Mouse (Mus musculus) forebrain, embryonic 12.5 days (tissue): ENCODE data around the gene Lrch3. TPM values are rescaled to one million over a fixed set of nuclear protein-coding genes. Genes with fewer than 3 reads are reported as not detected.
A peak's percentile ranks its signal among the peaks of the same experiment; 100 is the strongest.

ENCODE experiments used
- ATAC-seq: fragments of 200-750 bp; cut with Nextera tagmentation; 2 replicates; pipeline ENCODE4 v1.8.0; 2017; ENCODE audit warnings: moderate TSS enrichment; ENCODE audit not compliant: low FRiP score
- H3K27ac ChIP-seq: fragments of 300-500 bp; sonication (generic); 2 replicates; pipeline ENCODE4 v1.5.1; 2016; ENCODE audit warnings: mild to moderate bottlenecking
- H3K27me3 ChIP-seq: fragments of 300-500 bp; sonication (generic); 2 replicates; pipeline ENCODE4 v1.6.1; 2016; ENCODE audit warnings: mild to moderate bottlenecking
- H3K36me3 ChIP-seq: fragments of 300-500 bp; sonication (generic); replicated peaks from 2 replicates; pipeline ENCODE4 v1.6.1; 2016; ENCODE audit warnings: mild to moderate bottlenecking
- H3K4me1 ChIP-seq: fragments of 300-500 bp; sonication (generic); 2 replicates; pipeline ENCODE4 v1.6.1; 2016
- H3K4me2 ChIP-seq: fragments of 300-500 bp; sonication (generic); 2 replicates; pipeline ENCODE4 v1.6.1; 2016; ENCODE audit warnings: mild to moderate bottlenecking, moderate library complexity
- H3K4me3 ChIP-seq: fragments of 300-500 bp; sonication (generic); replicated peaks from 2 replicates; pipeline ENCODE4 v1.5.1; 2016; ENCODE audit warnings: mild to moderate bottlenecking
- H3K9ac ChIP-seq: fragments of 300-500 bp; sonication (generic); 2 replicates; pipeline ENCODE4 v1.6.1; 2016; ENCODE audit warnings: mild to moderate bottlenecking
- H3K9me3 ChIP-seq: fragments of 300-500 bp; sonication (generic); 2 replicates; pipeline ENCODE4 v1.6.1; 2016
- WGBS: fragments of 180-500 bp; shearing (Covaris S2); methylation state at CpG from one replicate; pipeline ENCODE4 v1.1.7; 2016; 5-methylcytosine and 5-hydroxymethylcytosine counted together
- polyA plus RNA-seq: library from polyadenylated mRNA; unstranded; fragments of >200 nt; fragmentation: Nextera tagmentation; extraction: Ambion mirVana; gene quantifications from 2 replicates; pipeline ENCODE4 v1.2.1, GENCODE M21; 2016

The Lrch3 gene
- polyA plus RNA-seq, 1 experiment from 2014 or later: 49.4 TPM

DNA sequence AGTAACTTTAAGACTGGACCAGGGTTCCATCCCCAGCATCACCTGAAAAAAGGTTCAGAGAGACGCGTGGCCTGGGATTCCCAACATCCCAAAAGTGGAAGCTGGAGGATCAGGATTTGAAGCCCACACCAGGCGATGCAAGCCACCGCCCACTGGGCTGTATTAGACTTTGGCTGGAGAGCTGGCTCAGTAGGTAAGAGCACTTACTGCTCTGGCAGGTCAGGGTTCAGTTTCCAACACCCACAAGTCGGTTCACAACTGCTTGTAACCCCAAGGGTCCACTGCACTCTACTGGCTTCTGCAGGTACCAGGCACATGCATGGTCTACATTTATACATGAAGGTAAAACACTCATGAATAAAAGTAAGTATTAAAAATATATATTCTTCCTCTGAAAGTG, 99.9 kb downstream of the Lrch3 start:
- H3K4me2 ChIP-seq: no peak overlapping the region
- no peak overlapping the region for H3K27ac ChIP-seq
- no peaks in the 10 kb centered on the region for H3K4me1 ChIP-seq
- no peaks in the 10 kb centered on the region for H3K9me3 ChIP-seq
- H3K36me3 ChIP-seq: peaks cover 51% of the 10 kb centered on the region
- H3K9ac ChIP-seq: no peak overlapping the region
- WGBS: 90% methylated on average over 5 of the region's 5 CpGs
- ATAC-seq: no peak
- H3K27me3 ChIP-seq: no peaks in the 10 kb centered on the region
- H3K4me3 ChIP-seq: no peak overlapping the region

DNA sequence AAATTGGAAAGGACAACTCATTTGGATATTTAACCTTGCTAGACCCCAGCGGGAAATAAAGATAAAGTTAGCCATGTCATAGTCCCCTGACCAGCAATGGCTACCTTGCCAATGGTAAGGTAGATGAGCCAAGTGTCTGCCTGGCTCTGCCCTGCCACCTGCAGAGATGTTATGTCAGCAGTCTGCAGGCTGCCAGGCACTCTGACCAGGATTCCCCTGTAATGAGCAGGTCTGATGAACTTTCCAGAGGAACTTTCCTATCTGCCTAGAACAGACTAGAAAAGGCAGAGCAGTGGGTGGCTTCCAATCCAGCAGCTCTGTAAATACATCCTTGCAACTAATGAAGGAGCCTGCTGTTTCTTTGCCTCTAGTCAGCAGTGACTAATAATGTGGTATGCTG, 101.0 kb downstream of the Lrch3 start:
- no peak for ATAC-seq
- H3K27me3 ChIP-seq: no peaks in the 10 kb centered on the region
- WGBS: 89% methylated on average over 1 of the region's 1 CpGs
- H3K4me3 ChIP-seq: no peak overlapping the region
- H3K4me1 ChIP-seq: no peaks in the 10 kb centered on the region
- H3K9me3 ChIP-seq: no peaks in the 10 kb centered on the region
- peaks cover 40% of the 10 kb centered on the region for H3K36me3 ChIP-seq
- H3K4me2 ChIP-seq: no peak overlapping the region
- no peak overlapping the region for H3K27ac ChIP-seq
- H3K9ac ChIP-seq: no peak overlapping the region

GRCm38 (mm10) chr16:33015396-33015907, 101.6 kb downstream of the Lrch3 start:
- H3K4me3 ChIP-seq: no peak overlapping the region

DNA sequence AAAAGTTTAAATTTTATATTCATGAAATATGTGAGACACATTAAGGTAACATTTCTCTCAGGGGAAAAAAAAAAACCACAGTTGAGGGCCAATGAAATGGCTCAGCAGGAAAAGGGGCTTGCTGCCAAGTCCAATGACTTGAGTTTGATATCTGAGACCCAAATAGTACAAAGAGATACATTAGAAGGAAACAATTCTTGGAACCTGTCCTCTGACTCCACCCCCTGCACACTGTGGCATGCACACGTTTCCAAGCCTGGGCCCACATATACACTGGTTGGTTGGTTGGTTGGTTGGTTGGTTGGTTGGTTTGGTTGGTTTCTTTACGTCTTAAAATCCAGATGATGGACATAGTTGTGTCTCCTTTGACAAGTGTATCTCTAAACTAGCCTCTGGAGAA, 102.1 kb downstream of the Lrch3 start:
- H3K36me3 ChIP-seq: peaks cover 32% of the 10 kb centered on the region
- no peak overlapping the region for H3K27ac ChIP-seq
- no peak overlapping the region for H3K4me3 ChIP-seq
- no peak overlapping the region for H3K9ac ChIP-seq
- WGBS: 96% methylated on average over 2 of the region's 2 CpGs
- no peaks in the 10 kb centered on the region for H3K4me1 ChIP-seq
- ATAC-seq: no peak
- H3K27me3 ChIP-seq: no peaks in the 10 kb centered on the region
- no peaks in the 10 kb centered on the region for H3K9me3 ChIP-seq
- H3K4me2 ChIP-seq: no peak overlapping the region

More at GRCm38 (mm10) chr16:33015396-33015907, 101.6 kb downstream of the Lrch3 start:
- WGBS: 95% methylated on average over 3 of the region's 3 CpGs
- H3K27ac ChIP-seq: no peak overlapping the region
- H3K27me3 ChIP-seq: no peaks in the 10 kb centered on the region
- no peaks in the 10 kb centered on the region for H3K9me3 ChIP-seq
- H3K4me2 ChIP-seq: no peak overlapping the region
- H3K4me1 ChIP-seq: no peaks in the 10 kb centered on the region
- H3K9ac ChIP-seq: no peak overlapping the region
- H3K36me3 ChIP-seq: peaks cover 35% of the 10 kb centered on the region
- no peak for ATAC-seq

GRCm38 (mm10) chr16:33017677-33018349, 103.9 kb downstream of the Lrch3 start:
- H3K4me1 ChIP-seq: no peaks in the 10 kb centered on the region
- no peaks in the 10 kb centered on the region for H3K27me3 ChIP-seq
- H3K4me3 ChIP-seq: no peak overlapping the region
- no peaks in the 10 kb centered on the region for H3K9me3 ChIP-seq
- H3K4me2 ChIP-seq: no peak overlapping the region
- ATAC-seq: no peak
- H3K36me3 ChIP-seq: peaks cover 22% of the 10 kb centered on the region
- WGBS: 95% methylated on average over 5 of the region's 5 CpGs
- H3K9ac ChIP-seq: no peak overlapping the region
- H3K27ac ChIP-seq: no peak overlapping the region

DNA sequence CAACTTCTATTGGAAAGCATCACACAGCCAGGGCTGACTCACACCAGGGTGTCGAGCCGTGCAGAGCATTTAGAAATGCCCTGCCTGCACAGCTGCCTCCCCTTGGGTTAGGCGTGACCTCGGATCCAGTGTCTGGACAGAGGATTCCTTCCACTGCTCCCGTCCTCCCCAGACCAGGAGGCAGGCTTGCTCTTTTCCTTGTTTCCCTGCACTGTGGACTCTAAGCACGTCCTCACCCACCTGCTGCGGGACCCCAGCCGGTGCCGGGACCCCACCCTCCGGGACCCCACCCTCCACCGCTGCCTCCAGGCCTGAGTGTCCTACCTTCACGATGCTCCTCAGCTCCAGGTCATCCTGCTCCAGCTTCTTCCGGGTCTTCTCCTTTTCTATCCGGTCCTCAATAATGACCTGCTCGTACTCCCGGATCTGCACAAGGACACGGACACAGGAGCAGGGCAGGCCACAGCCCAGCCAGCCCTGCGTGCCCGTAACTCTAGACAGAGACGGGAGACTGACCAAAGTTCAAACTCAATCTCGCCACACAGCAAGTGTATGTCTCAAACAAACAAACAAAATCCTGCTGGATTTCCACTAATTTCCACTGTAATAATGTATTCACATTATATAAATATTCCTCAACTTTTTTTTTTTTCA, 105.3 kb downstream of the Lrch3 start:
- H3K27me3 ChIP-seq: no peaks in the 10 kb centered on the region
- 80% methylated on average over 21 of the region's 21 CpGs for WGBS
- no peak overlapping the region for H3K27ac ChIP-seq
- no peaks in the 10 kb centered on the region for H3K9me3 ChIP-seq
- peaks cover 9% of the 10 kb centered on the region; the same call in 1 of the 2 replicates for H3K36me3 ChIP-seq
- H3K4me1 ChIP-seq: no peaks in the 10 kb centered on the region
- H3K4me3 ChIP-seq: no peak overlapping the region
- H3K9ac ChIP-seq: no peak overlapping the region
- ATAC-seq: no peak
- no peak overlapping the region for H3K4me2 ChIP-seq

DNA sequence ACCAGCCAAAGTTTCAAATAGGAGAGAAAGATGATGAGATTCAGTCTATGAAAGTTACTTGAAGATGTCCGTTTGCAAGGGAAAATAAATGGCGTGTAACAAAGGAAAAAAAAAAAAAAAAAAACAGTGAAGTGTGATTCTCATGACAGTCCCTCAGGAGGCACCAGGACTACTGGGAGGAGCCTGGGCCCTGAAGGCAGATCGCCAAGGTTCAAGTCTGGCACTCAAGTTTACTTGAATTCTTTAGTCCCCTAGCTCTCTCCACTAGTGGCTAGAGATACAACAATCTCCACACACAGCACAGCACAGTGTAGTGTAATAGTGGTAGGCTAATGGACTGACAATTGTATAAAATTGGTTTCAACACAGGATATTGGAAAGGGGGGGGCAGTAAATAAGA, 107.5 kb downstream of the Lrch3 start:
- Histone ChIP-seq H3K4me2 (no peak overlapping the region), H3K9me3 (no peaks in the 10 kb centered on the region), H3K9ac (no peak overlapping the region), H3K4me1 (0 out of 2 replicates have a peak, but pooled peaks cover 3% of the 10 kb centered on the region), H3K27me3 (no peaks in the 10 kb centered on the region), H3K27ac (no peak overlapping the region), H3K4me3 (no peak overlapping the region), H3K36me3 (0 out of 2 replicates have a peak, but pooled peaks cover 5% of the 10 kb centered on the region)
- 85% methylated on average over 3 of the region's 3 CpGs for WGBS
- ATAC-seq: no peak

- H3K4me3 ChIP-seq: no peak overlapping the region
- no peak overlapping the region for H3K4me2 ChIP-seq
- H3K9me3 ChIP-seq: no peaks in the 10 kb centered on the region
- no peak overlapping the region for H3K27ac ChIP-seq
- H3K9ac ChIP-seq: no peak overlapping the region
- 6% methylated on average over 4 of the region's 4 CpGs for WGBS
- H3K36me3 ChIP-seq: no peaks in the 10 kb centered on the region
- H3K4me1 ChIP-seq: 0 out of 2 replicates have a peak, but pooled peaks cover 3% of the 10 kb centered on the region
- H3K27me3 ChIP-seq: no peaks in the 10 kb centered on the region
- peak; percentile 71; the same call in 1 of the 2 replicates for ATAC-seq
These were observed 109.8 kb downstream of the Lrch3 start for GRCm38 (mm10) chr16:33023750-33024149.

GRCm38 (mm10) chr16:33024456-33025104, 110.7 kb downstream of the Lrch3 start:
- Histone ChIP-seq H3K27ac (no peak overlapping the region), H3K9me3 (no peaks in the 10 kb centered on the region), H3K36me3 (no peaks in the 10 kb centered on the region), H3K9ac (no peak overlapping the region), H3K4me3 (no peak overlapping the region), H3K4me2 (no peak overlapping the region), H3K4me1 (0 out of 2 replicates have a peak, but pooled peaks cover 3% of the 10 kb centered on the region), H3K27me3 (no peaks in the 10 kb centered on the region)
- no peak for ATAC-seq
- 80% methylated on average over 8 of the region's 8 CpGs for WGBS

GRCm38 (mm10) chr16:33026357-33026756, 112.5 kb downstream of the Lrch3 start:
- Histone ChIP-seq H3K36me3 (no peaks in the 10 kb centered on the region), H3K27ac (no peak overlapping the region), H3K9ac (no peak overlapping the region), H3K4me1 (0 out of 2 replicates have a peak, but pooled peaks cover 3% of the 10 kb centered on the region), H3K27me3 (no peaks in the 10 kb centered on the region), H3K9me3 (no peaks in the 10 kb centered on the region), H3K4me3 (no peak overlapping the region), H3K4me2 (no peak overlapping the region)
- 95% methylated on average over 7 of the region's 7 CpGs for WGBS
- no peak for ATAC-seq

- H3K9me3 ChIP-seq: no peaks in the 10 kb centered on the region
- no peaks in the 10 kb centered on the region for H3K4me1 ChIP-seq
- no peak overlapping the region for H3K27ac ChIP-seq
- H3K27me3 ChIP-seq: no peaks in the 10 kb centered on the region
- H3K4me2 ChIP-seq: no peak overlapping the region
- H3K4me3 ChIP-seq: no peak overlapping the region
- H3K36me3 ChIP-seq: no peaks in the 10 kb centered on the region
- no peak for ATAC-seq
- WGBS: 83% methylated on average over 4 of the region's 4 CpGs
- H3K9ac ChIP-seq: no peak overlapping the region
These were observed 122.1 kb downstream of the Lrch3 start for GRCm38 (mm10) chr16:33036006-33036405.

DNA sequence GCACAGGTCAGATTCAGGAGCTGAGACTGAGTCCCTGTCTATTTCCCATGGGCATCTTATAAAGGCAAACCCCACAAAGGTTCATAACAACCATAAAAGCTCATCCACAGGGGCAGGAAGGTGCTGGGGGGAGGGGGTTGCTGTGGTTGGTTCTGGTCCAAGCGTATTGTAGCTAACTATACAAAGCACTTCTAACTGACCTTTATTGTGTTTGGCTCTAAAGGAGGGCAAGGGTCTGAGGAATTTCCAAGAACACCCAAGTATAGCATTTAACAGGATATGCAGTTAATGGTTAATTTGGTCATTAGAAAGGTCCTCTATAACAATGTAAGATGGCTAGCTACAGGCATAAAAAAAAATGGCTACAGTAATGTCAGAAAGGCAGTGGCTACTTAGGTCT, 128.8 kb downstream of the Lrch3 start:
- Histone ChIP-seq H3K27ac (no peak overlapping the region), H3K27me3 (no peaks in the 10 kb centered on the region), H3K4me1 (no peaks in the 10 kb centered on the region), H3K4me2 (no peak overlapping the region), H3K36me3 (no peaks in the 10 kb centered on the region), H3K9ac (no peak overlapping the region), H3K4me3 (no peak overlapping the region), H3K9me3 (no peaks in the 10 kb centered on the region)
- no peak for ATAC-seq
- WGBS: 71% methylated on average over 1 of the region's 1 CpGs
